26 mouse cellular contexts compared by ENCODE assay signal in the genomic region with DNA sequence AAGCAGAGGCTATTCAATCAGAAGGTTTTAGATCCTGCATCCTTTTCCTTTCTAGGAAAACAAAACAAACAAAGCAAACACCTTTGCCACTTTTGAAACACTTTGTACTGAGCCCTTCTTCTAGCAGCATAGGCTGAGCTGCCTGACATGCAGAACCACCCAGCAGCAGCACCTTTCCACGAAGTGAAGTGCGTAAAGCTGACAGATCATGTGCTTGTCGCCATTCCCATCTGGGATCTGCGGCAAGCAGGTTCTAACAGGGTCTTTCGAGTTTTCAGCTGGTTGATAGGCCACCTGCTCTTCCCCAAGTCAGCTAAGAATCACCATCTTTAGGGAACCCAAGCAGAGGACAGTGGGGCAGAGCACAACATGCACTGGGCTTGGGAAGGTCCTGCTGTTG. TPM values are rescaled to one million over a fixed set of nuclear protein-coding genes. Genes with fewer than 3 reads are reported as not detected.
DNase-seq lines count a peak whose midpoint lies in the region; ATAC-seq and TF ChIP-seq lines count a peak whose summit lies in the region.
"Had no signal": no experiment of that assay in that cellular context is flagged by ENCODE, and none has a peak within 500 bp of the region (broad histone marks: within the 10 kb centered on the region; RNA-seq: fewer than 3 reads in every experiment).

No protein-coding gene starts in this region.

- no peak overlapping the region for H3K4me3 ChIP-seq in forebrain, postnatal 0 days (ENCODE audit: low read depth, low read length)
- no peak overlapping the region for H3K4me3 ChIP-seq in forebrain, embryonic 15.5 days
- no peak overlapping the region for H3K4me3 ChIP-seq in olfactory bulb, adult 2 months (ENCODE audit: insufficient read depth, low read depth, low read length)
- H3K4me3 ChIP-seq in stomach, embryonic 16.5 days (replicated peaks; ENCODE audit: low read length): no peak overlapping the region
- H3K4me3 ChIP-seq in hindbrain, postnatal 0 days (ENCODE audit: low read length): no peak overlapping the region
- H3K4me3 ChIP-seq: embryonic facial prominence, embryonic 12.5 days; embryonic facial prominence, embryonic 15.5 days; gastrocnemius, adult 2 months; hindbrain, embryonic 10.5 days; hindbrain, embryonic 13.5 days had no signal

- no peak for TF ChIP-seq CTCF in forebrain, postnatal 0 days (IDR thresholded peaks at IDR 0.05; ENCODE audit: low read depth)
- no peak for TF ChIP-seq CTCF in olfactory bulb, adult 2 months (IDR thresholded peaks at IDR 0.05; ENCODE audit: insufficient read depth, low read depth, low read length)
- TF ChIP-seq CTCF in hindbrain, postnatal 0 days (IDR thresholded peaks at IDR 0.05; ENCODE audit: low read depth): no peak

- no peak overlapping the region for H3K9ac ChIP-seq in forebrain, postnatal 0 days
- H3K9ac ChIP-seq in forebrain, embryonic 15.5 days (replicated peaks): no peak overlapping the region
- no peak overlapping the region for H3K9ac ChIP-seq in stomach, embryonic 16.5 days (ENCODE audit: low read length)
- no peak overlapping the region for H3K9ac ChIP-seq in hindbrain, postnatal 0 days (replicated peaks; ENCODE audit: low read length)
- H3K9ac ChIP-seq: embryonic facial prominence, embryonic 12.5 days; embryonic facial prominence, embryonic 15.5 days; hindbrain, embryonic 13.5 days had no signal

- no peaks in the 10 kb centered on the region for H3K36me3 ChIP-seq in forebrain, postnatal 0 days (ENCODE audit: insufficient read depth)
- H3K36me3 ChIP-seq in forebrain, embryonic 15.5 days: no peaks in the 10 kb centered on the region
- H3K36me3 ChIP-seq in stomach, embryonic 16.5 days (ENCODE audit: control insufficient read depth, insufficient read depth, low read length): no peaks in the 10 kb centered on the region
- no peaks in the 10 kb centered on the region for H3K36me3 ChIP-seq in hindbrain, postnatal 0 days (ENCODE audit: insufficient read depth, low read length)
- H3K36me3 ChIP-seq: embryonic facial prominence, embryonic 12.5 days; hindbrain, embryonic 10.5 days had no signal

- H3K4me2 ChIP-seq in forebrain, postnatal 0 days (ENCODE audit: low read depth): no peak overlapping the region
- no peak overlapping the region for H3K4me2 ChIP-seq in forebrain, embryonic 15.5 days (replicated peaks)
- H3K4me2 ChIP-seq in stomach, embryonic 16.5 days (ENCODE audit: low read depth, low read length): no peak overlapping the region
- no peak overlapping the region for H3K4me2 ChIP-seq in hindbrain, postnatal 0 days (ENCODE audit: low read depth, low read length)
- H3K4me2 ChIP-seq: embryonic facial prominence, embryonic 12.5 days; embryonic facial prominence, embryonic 15.5 days; heart, embryonic 11.5 days; hindbrain, embryonic 13.5 days had no signal

- 71% methylated on average over 5 of the region's 5 CpGs for WGBS in forebrain, postnatal 0 days
- 66% methylated on average over 5 of the region's 5 CpGs for WGBS in forebrain, embryonic 15.5 days
- 57% methylated on average over 5 of the region's 5 CpGs for WGBS in olfactory bulb, adult 2 months
- WGBS in stomach, embryonic 16.5 days: 58% methylated on average over 5 of the region's 5 CpGs
- 72% methylated on average over 5 of the region's 5 CpGs for WGBS in hindbrain, postnatal 0 days

- ATAC-seq in forebrain, postnatal 0 days: no peak
- no peak for ATAC-seq in forebrain, embryonic 15.5 days (replicated peaks)
- no peak for ATAC-seq in stomach, embryonic 16.5 days (ENCODE audit: insufficient read depth, low FRiP score)
- no peak for ATAC-seq in hindbrain, postnatal 0 days
- ATAC-seq: activated CD4-positive, CD25-positive, alpha-beta regulatory T cell, adult 4 months; forebrain, embryonic 14.5 days; hindbrain, embryonic 16.5 days; inflammation-experienced regulatory T-cells, adult 6 months had no signal

- no peaks in the 10 kb centered on the region for H3K9me3 ChIP-seq in forebrain, postnatal 0 days (ENCODE audit: low read length)
- no peaks in the 10 kb centered on the region for H3K9me3 ChIP-seq in forebrain, embryonic 15.5 days
- no peaks in the 10 kb centered on the region for H3K9me3 ChIP-seq in stomach, embryonic 16.5 days (replicated peaks; ENCODE audit: control insufficient read depth, low read length)
- H3K9me3 ChIP-seq in hindbrain, postnatal 0 days (ENCODE audit: low read length): no peaks in the 10 kb centered on the region
- H3K9me3 ChIP-seq: embryonic facial prominence, embryonic 12.5 days; embryonic facial prominence, embryonic 15.5 days; hindbrain, embryonic 10.5 days; hindbrain, embryonic 13.5 days had no signal

- H3K27ac ChIP-seq in forebrain, postnatal 0 days (ENCODE audit: low read depth, low read length): 0 out of 2 replicates have a peak overlapping the region, but pooled peaks have one; percentile 15
- H3K27ac ChIP-seq in forebrain, embryonic 15.5 days (replicated peaks): no peak overlapping the region
- H3K27ac ChIP-seq in olfactory bulb, adult 2 months (ENCODE audit: insufficient read depth, low read depth, low read length): peak overlapping the region; percentile 54
- H3K27ac ChIP-seq in stomach, embryonic 16.5 days (ENCODE audit: low read length): peak overlapping the region; percentile 20; the same call in 1 of the 2 replicates
- no peak overlapping the region for H3K27ac ChIP-seq in hindbrain, postnatal 0 days
- H3K27ac ChIP-seq: embryonic facial prominence, embryonic 12.5 days; embryonic facial prominence, embryonic 15.5 days; gastrocnemius, adult 2 months; hindbrain, embryonic 10.5 days; hindbrain, embryonic 13.5 days had no signal

- no peak for TF ChIP-seq POLR2A in olfactory bulb, adult 2 months (IDR thresholded peaks at IDR 0.05; ENCODE audit: insufficient read depth, low read depth, low read length)

- no peaks in the 10 kb centered on the region for H3K27me3 ChIP-seq in forebrain, postnatal 0 days (ENCODE audit: insufficient read depth, low read length)
- H3K27me3 ChIP-seq in forebrain, embryonic 15.5 days: no peaks in the 10 kb centered on the region
- H3K27me3 ChIP-seq in stomach, embryonic 16.5 days (ENCODE audit: control insufficient read depth, insufficient read depth, low read length): no peaks in the 10 kb centered on the region
- H3K27me3 ChIP-seq in hindbrain, postnatal 0 days (ENCODE audit: insufficient read depth, low read length): no peaks in the 10 kb centered on the region
- H3K27me3 ChIP-seq: embryonic facial prominence, embryonic 12.5 days; embryonic facial prominence, embryonic 15.5 days; hindbrain, embryonic 13.5 days had no signal

- H3K4me1 ChIP-seq in forebrain, postnatal 0 days (ENCODE audit: insufficient read depth): no peaks in the 10 kb centered on the region
- peaks cover 4% of the 10 kb centered on the region; the same call in 1 of the 2 replicates for H3K4me1 ChIP-seq in forebrain, embryonic 15.5 days
- H3K4me1 ChIP-seq in olfactory bulb, adult 2 months (ENCODE audit: control insufficient read depth, insufficient read depth, low read length): peaks cover 46% of the 10 kb centered on the region
- no peaks in the 10 kb centered on the region for H3K4me1 ChIP-seq in stomach, embryonic 16.5 days (ENCODE audit: control insufficient read depth, insufficient read depth, low read length)
- H3K4me1 ChIP-seq in hindbrain, postnatal 0 days (ENCODE audit: insufficient read depth, low read length): no peaks in the 10 kb centered on the region
- H3K4me1 ChIP-seq: embryonic facial prominence, embryonic 15.5 days; hindbrain, embryonic 13.5 days had no signal

- DNase-seq in forebrain, postnatal 0 days: no peak
- peak; percentile 31 for DNase-seq in ES-CJ7 (ENCODE audit: low read depth, low spot score)
- no peak for DNase-seq in hindbrain, postnatal 0 days (ENCODE audit: low spot score)
- DNase-seq in frontal cortex, postnatal 25 days (ENCODE audit: low spot score in 2 of 2): no peak
- DNase-seq in embryo, embryonic 11 days: no peak
- DNase-seq: adrenal gland, postnatal 10 days; adrenal gland, postnatal 36 days; cerebellum, adult 18-20 months; cerebellum, adult 9-10 months; cerebellum, postnatal 14 days; gastrocnemius, adult 2 months; gastrocnemius, postnatal 14 days; heart, adult 11 months; heart, postnatal 36 days had no signal

RNA-seq across cellular contexts. Expression of a gene that starts 34.7 kb away (rescaled TPM):
- 121 and 126 TPM in 2 replicates for total RNA-seq in forebrain, postnatal 0 days (2014; rRNA removed)
- 139 and 150 TPM in 2 replicates for polyA plus RNA-seq in forebrain, postnatal 0 days (2015; fragmentation: Nextera tagmentation; extraction: Ambion mirVana)
- polyA plus RNA-seq in forebrain, embryonic 15.5 days (2015; fragmentation: Nextera tagmentation; extraction: Ambion mirVana): 113 and 119 TPM in 2 replicates
- not detected in 2 replicates for polyA plus RNA-seq in olfactory bulb, adult 2 months (2012; ENCODE audit: insufficient read depth, insufficient read length, low replicate concordance, missing spikeins)
- polyA plus RNA-seq in stomach, embryonic 16.5 days (2015; fragmentation: Nextera tagmentation; extraction: Ambion mirVana): 72.6 and 81.4 TPM in 2 replicates
- total RNA-seq in hindbrain, postnatal 0 days (2014; rRNA removed): 93.6 and 131 TPM in 2 replicates
- 148 and 150 TPM in 2 replicates for polyA plus RNA-seq in hindbrain, postnatal 0 days (2015; fragmentation: Nextera tagmentation; extraction: Ambion mirVana)

Comparison
In these comparisons a context has a peak if more than half of its experiments do, and no peak if none do; other contexts are left out.
1. H3K27ac ChIP-seq: peak in forebrain, postnatal 0 days (single experiment), olfactory bulb, adult 2 months (single experiment) and stomach, embryonic 16.5 days (single experiment); none in forebrain, embryonic 15.5 days (single experiment) and hindbrain, postnatal 0 days (single experiment).
2. RNA of a gene that starts 34.7 kb away (polyA plus RNA-seq): 139 to 150 TPM in forebrain, postnatal 0 days, 148 to 150 TPM in hindbrain, postnatal 0 days, 113 to 119 TPM in forebrain, embryonic 15.5 days and 72.6 to 81.4 TPM in stomach, embryonic 16.5 days; not detected in olfactory bulb, adult 2 months; every median in the first group is over 10 times any median in the second.